Mouse (Mus musculus): ENCODE data around the gene Agr3.

The Agr3 gene

DNA sequence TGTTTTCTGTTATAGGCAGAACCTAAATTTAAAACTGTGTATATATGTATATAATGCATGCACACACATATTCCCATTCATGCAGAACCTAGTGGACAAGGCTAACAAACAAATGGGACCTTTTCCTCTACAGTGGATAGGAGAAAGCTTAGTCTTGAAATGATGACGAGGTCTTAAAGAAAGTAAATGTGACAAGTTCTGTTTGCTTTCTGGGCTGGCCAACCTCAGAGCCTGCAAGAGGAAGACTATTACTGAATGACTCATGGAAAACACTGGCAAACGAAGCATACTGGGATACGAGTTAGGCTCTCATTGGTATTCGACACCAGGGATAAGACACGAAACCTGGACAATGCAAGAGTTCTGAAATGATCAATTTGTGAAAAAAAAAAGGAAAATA lies 59.3 kb downstream of the Agr3 start:
- no peak for DNase-seq

DNA sequence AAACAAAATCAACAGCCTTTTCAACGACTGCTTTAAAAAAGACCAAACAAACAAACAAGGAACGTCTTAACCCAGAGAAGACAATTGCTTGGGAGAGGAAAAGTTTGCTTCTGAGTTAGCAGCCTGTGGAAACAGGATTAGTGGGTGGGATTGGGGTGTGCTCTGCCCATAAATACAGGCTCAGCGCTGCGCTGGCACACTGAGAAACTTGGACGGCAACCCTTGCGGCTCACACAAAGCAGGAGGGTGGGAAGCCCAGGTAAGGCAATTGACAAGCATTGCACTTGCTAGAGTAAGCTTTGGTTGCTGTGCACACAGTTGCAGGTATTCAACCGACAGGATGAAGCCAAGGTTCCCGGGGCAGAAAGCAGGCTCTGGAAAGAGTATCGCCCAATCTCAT lies 67.3 kb downstream of the Agr3 start, which contains the start of gene Agr2:
Gene Agr2, plus strand, starts transcription at position 197 of the 400 bp plus-strand sequence.
- DNase-seq, result no peak

DNA sequence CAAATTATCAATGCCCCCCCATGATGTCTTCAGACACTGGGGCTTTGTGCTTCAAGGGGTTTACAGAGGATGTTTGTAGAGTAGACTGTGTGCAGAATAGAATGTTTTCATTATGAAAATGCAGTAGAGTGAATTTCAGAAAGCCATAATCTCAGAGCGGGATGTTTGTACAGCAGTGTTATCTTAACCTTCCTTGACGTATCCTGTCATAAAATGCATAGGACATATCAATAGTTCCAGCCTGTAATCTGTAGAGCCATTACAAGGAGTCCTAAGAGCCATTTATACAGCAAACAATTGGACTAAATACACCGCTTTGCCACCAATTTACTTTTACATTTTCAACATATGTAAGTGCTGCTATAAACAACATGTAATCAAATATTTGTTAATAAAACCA lies 68.2 kb downstream of the Agr3 start:
- DNase-seq, result no peak

DNA sequence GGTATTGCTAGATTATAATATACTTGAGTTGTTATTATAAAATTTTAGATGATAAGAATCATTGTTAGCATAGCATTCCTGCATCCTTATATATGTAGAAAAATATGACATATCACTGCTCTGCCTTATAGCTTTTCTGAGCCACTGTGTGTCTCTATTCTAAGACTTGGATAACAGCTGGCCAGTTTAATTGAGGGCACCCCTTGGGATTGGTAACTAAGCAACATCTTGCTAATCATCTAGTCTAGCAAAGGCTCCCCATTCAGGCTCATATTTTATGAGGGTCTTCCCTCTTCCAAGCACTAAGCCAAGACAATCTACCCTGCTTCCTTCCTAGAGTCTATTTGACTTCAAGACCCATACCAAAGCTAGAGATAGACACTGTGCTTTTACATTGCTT lies 68.7 kb downstream of the Agr3 start:
- DNase-seq, result no peak

DNA sequence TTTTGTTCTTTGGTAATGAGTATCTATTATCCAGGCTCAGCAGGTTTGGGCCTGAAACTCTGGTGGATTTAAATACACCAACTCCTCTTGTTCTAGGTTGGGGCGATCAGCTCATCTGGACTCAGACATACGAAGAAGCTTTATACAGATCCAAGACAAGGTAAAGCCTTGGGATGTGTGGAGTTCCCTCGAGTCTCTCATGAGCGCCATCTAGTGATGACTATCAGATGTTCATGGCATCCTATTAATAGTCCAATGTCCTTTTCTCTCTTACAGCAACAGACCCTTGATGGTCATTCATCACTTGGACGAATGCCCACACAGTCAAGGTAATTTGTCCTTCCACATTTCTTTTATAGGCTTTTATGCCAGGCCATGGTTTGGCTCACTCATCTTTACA lies 70.4 kb downstream of the Agr3 start:
- DNase-seq, result peak; percentile 47 to 71

Data from cerebellum, postnatal 10 days (tissue).